ENCODE assay signal across 21 mouse cellular contexts in genomic region chr14:54993636-54994035, GRCm38 (mm10). TPM values are rescaled to one million over a fixed set of nuclear protein-coding genes. Genes with fewer than 3 reads are reported as not detected.
DNase-seq lines count a peak whose midpoint lies in the region; ATAC-seq lines count a peak whose summit lies in the region.
"Had no signal": no experiment of that assay in that cellular context is flagged by ENCODE, and none has a peak within 500 bp of the region (broad histone marks: within the 10 kb centered on the region; RNA-seq: fewer than 3 reads in every experiment).

No protein-coding gene starts in this region.

- no peak overlapping the region for H3K9ac ChIP-seq in forebrain, embryonic 14.5 days (ENCODE audit: low read length)
- H3K9ac ChIP-seq in hindbrain, embryonic 11.5 days (ENCODE audit: low read depth, low read length), result 0 out of 2 replicates have a peak overlapping the region, but pooled peaks have one; percentile 15
- H3K9ac ChIP-seq in hindbrain, embryonic 14.5 days, result no peak overlapping the region
- H3K9ac ChIP-seq in heart, embryonic 15.5 days, result peak overlapping the region; percentile 70
- H3K9ac ChIP-seq: limb, embryonic 15.5 days; liver, postnatal 0 days had no signal

- ATAC-seq in forebrain, embryonic 14.5 days, result no peak
- ATAC-seq in hindbrain, embryonic 11.5 days (ENCODE audit: low FRiP score), result no peak
- no peak for ATAC-seq in hindbrain, embryonic 14.5 days (ENCODE audit: low FRiP score)
- no peak for ATAC-seq in heart, embryonic 15.5 days (replicated peaks; ENCODE audit: insufficient number of reproducible peaks, insufficient read depth, low FRiP score, low read depth)
- no peak for ATAC-seq in CD4-positive, CD25-positive, alpha-beta regulatory T cell, adult 4 months
- ATAC-seq: liver, postnatal 0 days had no signal

- peaks cover 47% of the 10 kb centered on the region for H3K4me1 ChIP-seq in forebrain, embryonic 10.5 days
- peaks cover 29% of the 10 kb centered on the region for H3K4me1 ChIP-seq in forebrain, embryonic 14.5 days (ENCODE audit: control insufficient read depth, insufficient read depth, low read length)
- H3K4me1 ChIP-seq in hindbrain, embryonic 11.5 days (replicated peaks; ENCODE audit: control insufficient read depth, insufficient read depth, low read length), result peaks cover 2% of the 10 kb centered on the region; the same call in 1 of the 2 replicates
- peaks cover 26% of the 10 kb centered on the region for H3K4me1 ChIP-seq in hindbrain, embryonic 14.5 days (replicated peaks; ENCODE audit: control insufficient read depth, insufficient read depth, low read length)
- H3K4me1 ChIP-seq in heart, embryonic 15.5 days (replicated peaks), result peaks cover 34% of the 10 kb centered on the region

- no peaks in the 10 kb centered on the region for H3K9me3 ChIP-seq in forebrain, embryonic 10.5 days
- no peaks in the 10 kb centered on the region for H3K9me3 ChIP-seq in forebrain, embryonic 14.5 days (replicated peaks; ENCODE audit: control insufficient read depth, low read length)
- no peaks in the 10 kb centered on the region for H3K9me3 ChIP-seq in hindbrain, embryonic 11.5 days (ENCODE audit: control insufficient read depth, low read length)
- no peaks in the 10 kb centered on the region for H3K9me3 ChIP-seq in hindbrain, embryonic 14.5 days (ENCODE audit: control insufficient read depth, low read length)
- H3K9me3 ChIP-seq in heart, embryonic 15.5 days (replicated peaks), result no peaks in the 10 kb centered on the region
- H3K9me3 ChIP-seq: hindbrain, embryonic 13.5 days; limb, embryonic 15.5 days had no signal

- no peak overlapping the region for H3K4me2 ChIP-seq in forebrain, embryonic 14.5 days (ENCODE audit: low read length)
- no peak overlapping the region for H3K4me2 ChIP-seq in hindbrain, embryonic 11.5 days (replicated peaks; ENCODE audit: low read depth, low read length)
- no peak overlapping the region for H3K4me2 ChIP-seq in hindbrain, embryonic 14.5 days (replicated peaks)
- H3K4me2 ChIP-seq in heart, embryonic 15.5 days, result peak overlapping the region; percentile 65
- H3K4me2 ChIP-seq: hindbrain, embryonic 13.5 days; limb, embryonic 15.5 days had no signal

- H3K27me3 ChIP-seq in forebrain, embryonic 10.5 days (ENCODE audit: poor library complexity, severe bottlenecking), result peaks cover 14% of the 10 kb centered on the region; the same call in 1 of the 2 replicates
- H3K27me3 ChIP-seq in forebrain, embryonic 14.5 days (replicated peaks; ENCODE audit: control insufficient read depth, insufficient read depth, low read length), result no peaks in the 10 kb centered on the region
- H3K27me3 ChIP-seq in hindbrain, embryonic 11.5 days (ENCODE audit: control insufficient read depth, insufficient read depth, low read length), result no peaks in the 10 kb centered on the region
- H3K27me3 ChIP-seq in hindbrain, embryonic 14.5 days (ENCODE audit: control insufficient read depth, insufficient read depth, low read length), result no peaks in the 10 kb centered on the region
- no peaks in the 10 kb centered on the region for H3K27me3 ChIP-seq in heart, embryonic 15.5 days
- H3K27me3 ChIP-seq: limb, embryonic 15.5 days had no signal

- no peak overlapping the region for H3K4me3 ChIP-seq in forebrain, embryonic 10.5 days
- H3K4me3 ChIP-seq in forebrain, embryonic 14.5 days (ENCODE audit: low read depth, low read length), result no peak overlapping the region
- H3K4me3 ChIP-seq in hindbrain, embryonic 11.5 days (ENCODE audit: low read depth, low read length), result no peak overlapping the region
- no peak overlapping the region for H3K4me3 ChIP-seq in hindbrain, embryonic 14.5 days (replicated peaks; ENCODE audit: low read length)
- H3K4me3 ChIP-seq in heart, embryonic 15.5 days, result peak overlapping the region; percentile 55
- H3K4me3 ChIP-seq: hindbrain, embryonic 13.5 days; limb, embryonic 15.5 days had no signal

- H3K27ac ChIP-seq in forebrain, embryonic 10.5 days, result peak overlapping the region; percentile 90
- no peak overlapping the region for H3K27ac ChIP-seq in forebrain, embryonic 14.5 days (ENCODE audit: low read depth, low read length)
- H3K27ac ChIP-seq in hindbrain, embryonic 11.5 days (ENCODE audit: low read depth, low read length), result no peak overlapping the region
- H3K27ac ChIP-seq in hindbrain, embryonic 14.5 days, result no peak overlapping the region
- peak overlapping the region; percentile 99 for H3K27ac ChIP-seq in heart, embryonic 15.5 days
- H3K27ac ChIP-seq: hindbrain, embryonic 13.5 days; limb, embryonic 15.5 days had no signal

- no peak for DNase-seq in forebrain, embryonic 10.5 days (ENCODE audit: extremely low spot score, low spot score)
- DNase-seq in forebrain, embryonic 14.5 days (ENCODE audit: low spot score), result no peak
- no peak for DNase-seq in hindbrain, embryonic 11.5 days (ENCODE audit: low spot score)
- no peak for DNase-seq in hindbrain, embryonic 14.5 days (ENCODE audit: low spot score)
- DNase-seq in lung, postnatal 36 days, result peak; percentile 34
- DNase-seq in embryo, embryonic 10.5 days (ENCODE audit: low spot score), result no peak
- DNase-seq: adrenal gland, postnatal 25 days; cerebellum, adult 9-11 months; embryo, embryonic 11 days; gastrocnemius, postnatal 36 days; kidney, adult 18-20 months; kidney, postnatal 36 days; liver, postnatal 0 days; midbrain, embryonic 14.5 days; right cerebral cortex, postnatal 14 days; thymus, adult 2 months had no signal

- no peaks in the 10 kb centered on the region for H3K36me3 ChIP-seq in forebrain, embryonic 10.5 days (replicated peaks)
- H3K36me3 ChIP-seq in forebrain, embryonic 14.5 days (ENCODE audit: control insufficient read depth, insufficient read depth, low read length), result no peaks in the 10 kb centered on the region
- no peaks in the 10 kb centered on the region for H3K36me3 ChIP-seq in hindbrain, embryonic 11.5 days (ENCODE audit: control insufficient read depth, insufficient read depth, low read length)
- no peaks in the 10 kb centered on the region for H3K36me3 ChIP-seq in hindbrain, embryonic 14.5 days (replicated peaks; ENCODE audit: control insufficient read depth, insufficient read depth)
- no peaks in the 10 kb centered on the region for H3K36me3 ChIP-seq in heart, embryonic 15.5 days
- H3K36me3 ChIP-seq: hindbrain, embryonic 13.5 days; limb, embryonic 15.5 days had no signal

- 62% methylated on average over 10 of the region's 10 CpGs for WGBS in forebrain, embryonic 10.5 days
- 64% methylated on average over 10 of the region's 10 CpGs for WGBS in forebrain, embryonic 14.5 days
- 74% methylated on average over 10 of the region's 10 CpGs for WGBS in hindbrain, embryonic 11.5 days
- WGBS in hindbrain, embryonic 14.5 days, result 66% methylated on average over 10 of the region's 10 CpGs
- WGBS in heart, embryonic 15.5 days, result 36% methylated on average over 10 of the region's 10 CpGs

RNA-seq across cellular contexts. Expression of gene Myh7, which starts 0.8 kb away (rescaled TPM):
- polyA plus RNA-seq in forebrain, embryonic 10.5 days (2016; fragmentation: Nextera tagmentation; extraction: Ambion mirVana), result 0.63 and 0.72 TPM in 2 replicates
- polyA plus RNA-seq in forebrain, embryonic 14.5 days (2014; fragmentation: Nextera tagmentation; extraction: Ambion mirVana), result 5.4 and 6.5 TPM in 2 replicates
- polyA plus RNA-seq in hindbrain, embryonic 11.5 days (2014; fragmentation: Nextera tagmentation; extraction: Ambion mirVana), result 1.8 and 3.3 TPM in 2 replicates
- polyA plus RNA-seq in hindbrain, embryonic 14.5 days (2014; fragmentation: Nextera tagmentation; extraction: Ambion mirVana), result 5.6 and 6.7 TPM in 2 replicates
- polyA plus RNA-seq in heart, embryonic 15.5 days (2015; fragmentation: Nextera tagmentation; extraction: Ambion mirVana), result 4,763 and 4,914 TPM in 2 replicates
- not detected for polyA plus RNA-seq in CD4-positive, CD25-positive, alpha-beta regulatory T cell, adult 4 months (2017; shearing (Covaris generic))

RNA-seq across cellular contexts. Expression of gene Gm17428, which starts 16.9 kb away (rescaled TPM):
- polyA plus RNA-seq in forebrain, embryonic 10.5 days (2016; fragmentation: Nextera tagmentation; extraction: Ambion mirVana), result not detected in 2 replicates
- polyA plus RNA-seq in forebrain, embryonic 14.5 days (2014; fragmentation: Nextera tagmentation; extraction: Ambion mirVana), result not detected in 2 replicates
- not detected in 2 replicates for polyA plus RNA-seq in hindbrain, embryonic 11.5 days (2014; fragmentation: Nextera tagmentation; extraction: Ambion mirVana)
- not detected in 2 replicates for polyA plus RNA-seq in hindbrain, embryonic 14.5 days (2014; fragmentation: Nextera tagmentation; extraction: Ambion mirVana)
- polyA plus RNA-seq in heart, embryonic 15.5 days (2015; fragmentation: Nextera tagmentation; extraction: Ambion mirVana), result not detected in 2 replicates
- not detected for polyA plus RNA-seq in CD4-positive, CD25-positive, alpha-beta regulatory T cell, adult 4 months (2017; shearing (Covaris generic))
- polyA plus RNA-seq: hindbrain, embryonic 13.5 days; limb, embryonic 15.5 days; liver, postnatal 0 days; midbrain, embryonic 14.5 days; neural tube, embryonic 11.5 days; thymus, adult 2 months had no signal

RNA-seq across cellular contexts. Expression of gene Ngdn, which starts 21.6 kb away (rescaled TPM):
- 102 and 104 TPM in 2 replicates for polyA plus RNA-seq in forebrain, embryonic 10.5 days (2016; fragmentation: Nextera tagmentation; extraction: Ambion mirVana)
- polyA plus RNA-seq in forebrain, embryonic 14.5 days (2014; fragmentation: Nextera tagmentation; extraction: Ambion mirVana), result 64.1 and 72.0 TPM in 2 replicates
- 79.7 and 81.5 TPM in 2 replicates for polyA plus RNA-seq in hindbrain, embryonic 11.5 days (2014; fragmentation: Nextera tagmentation; extraction: Ambion mirVana)
- 42.6 and 43.1 TPM in 2 replicates for polyA plus RNA-seq in hindbrain, embryonic 14.5 days (2014; fragmentation: Nextera tagmentation; extraction: Ambion mirVana)
- polyA plus RNA-seq in heart, embryonic 15.5 days (2015; fragmentation: Nextera tagmentation; extraction: Ambion mirVana), result 56.2 and 57.1 TPM in 2 replicates
- polyA plus RNA-seq in CD4-positive, CD25-positive, alpha-beta regulatory T cell, adult 4 months (2017; shearing (Covaris generic)), result 100 to 1,000 TPM; 181 to 192 TPM

RNA-seq across cellular contexts. Expression of gene Myh6, which starts 26.9 kb away (rescaled TPM):
- polyA plus RNA-seq in forebrain, embryonic 10.5 days (2016; fragmentation: Nextera tagmentation; extraction: Ambion mirVana), result 0.38 and 0.41 TPM in 2 replicates
- 0.91 and 1.2 TPM in 2 replicates for polyA plus RNA-seq in forebrain, embryonic 14.5 days (2014; fragmentation: Nextera tagmentation; extraction: Ambion mirVana)
- 0.34 and 0.84 TPM in 2 replicates for polyA plus RNA-seq in hindbrain, embryonic 11.5 days (2014; fragmentation: Nextera tagmentation; extraction: Ambion mirVana)
- polyA plus RNA-seq in hindbrain, embryonic 14.5 days (2014; fragmentation: Nextera tagmentation; extraction: Ambion mirVana), result 0.78 and 2.1 TPM in 2 replicates
- 2,004 and 2,041 TPM in 2 replicates for polyA plus RNA-seq in heart, embryonic 15.5 days (2015; fragmentation: Nextera tagmentation; extraction: Ambion mirVana)
- not detected for polyA plus RNA-seq in CD4-positive, CD25-positive, alpha-beta regulatory T cell, adult 4 months (2017; shearing (Covaris generic))

RNA-seq across cellular contexts. Expression of gene Cmtm5, which starts 57.6 kb away (rescaled TPM):
- 0.26 and 0.81 TPM in 2 replicates for polyA plus RNA-seq in forebrain, embryonic 10.5 days (2016; fragmentation: Nextera tagmentation; extraction: Ambion mirVana)
- polyA plus RNA-seq in forebrain, embryonic 14.5 days (2014; fragmentation: Nextera tagmentation; extraction: Ambion mirVana), result 2.8 and 3.5 TPM in 2 replicates
- polyA plus RNA-seq in hindbrain, embryonic 11.5 days (2014; fragmentation: Nextera tagmentation; extraction: Ambion mirVana), result 1.8 and 4.1 TPM in 2 replicates
- 11.3 and 11.4 TPM in 2 replicates for polyA plus RNA-seq in hindbrain, embryonic 14.5 days (2014; fragmentation: Nextera tagmentation; extraction: Ambion mirVana)
- polyA plus RNA-seq in heart, embryonic 15.5 days (2015; fragmentation: Nextera tagmentation; extraction: Ambion mirVana), result 0.74 and 2.4 TPM in 2 replicates
- not detected for polyA plus RNA-seq in CD4-positive, CD25-positive, alpha-beta regulatory T cell, adult 4 months (2017; shearing (Covaris generic))
- polyA plus RNA-seq: liver, postnatal 0 days had no signal

Comparison
In these comparisons a context has a peak if more than half of its experiments do, and no peak if none do; other contexts are left out.
1. H3K27ac ChIP-seq: peak in forebrain, embryonic 10.5 days (single experiment) and heart, embryonic 15.5 days (single experiment); none in forebrain, embryonic 14.5 days (single experiment), hindbrain, embryonic 11.5 days (single experiment) and hindbrain, embryonic 14.5 days (single experiment).
2. H3K9ac ChIP-seq: peak in hindbrain, embryonic 11.5 days (single experiment) and heart, embryonic 15.5 days (single experiment); none in forebrain, embryonic 14.5 days (single experiment) and hindbrain, embryonic 14.5 days (single experiment).
3. RNA of gene Myh7, which starts 0.8 kb away (polyA plus RNA-seq): 4,763 to 4,914 TPM in heart, embryonic 15.5 days; 5.6 to 6.7 TPM in hindbrain, embryonic 14.5 days, 5.4 to 6.5 TPM in forebrain, embryonic 14.5 days, 1.8 to 3.3 TPM in hindbrain, embryonic 11.5 days, 0.63 to 0.72 TPM in forebrain, embryonic 10.5 days and not detected in CD4-positive, CD25-positive, alpha-beta regulatory T cell, adult 4 months; every median in the first group is over 100 times any median in the second.